ENCODE assay signal across 9 mouse cellular contexts in the genomic region with DNA sequence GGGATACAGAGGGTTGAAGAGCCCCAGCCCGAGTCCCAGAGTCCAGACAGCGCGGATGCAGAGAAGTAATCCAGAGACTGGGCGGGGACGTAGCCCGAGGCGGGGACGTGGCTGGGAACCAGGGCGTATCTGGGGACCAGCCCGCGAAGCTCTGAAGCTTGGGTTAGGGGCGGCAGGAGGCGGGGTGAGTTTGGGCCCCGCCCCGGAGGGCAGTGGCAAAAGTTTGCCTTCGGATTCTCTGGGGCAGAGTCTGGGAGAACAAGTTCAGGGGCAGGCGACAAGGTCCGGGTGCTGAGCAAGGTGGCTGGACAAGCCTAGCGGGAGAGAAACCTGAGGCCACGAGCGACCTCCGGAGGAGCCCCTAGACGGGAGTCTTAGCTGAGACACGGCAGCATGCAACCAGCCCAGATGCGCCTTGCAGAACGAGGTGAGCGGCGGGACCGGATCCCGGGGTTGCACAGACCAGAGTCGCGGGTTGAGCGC. TPM values are rescaled to one million over a fixed set of nuclear protein-coding genes. Genes with fewer than 3 reads are reported as not detected.
A peak's percentile ranks its signal among the peaks of the same experiment; 100 is the strongest.
DNase-seq lines count a peak whose midpoint lies in the region; ATAC-seq and TF ChIP-seq lines count a peak whose summit lies in the region.
"Had no signal": no experiment of that assay in that cellular context is flagged by ENCODE, and none has a peak within 500 bp of the region (broad histone marks: within the 10 kb centered on the region; RNA-seq: fewer than 3 reads in every experiment).

A gene (plus strand): TSS at position 121 of the 483 bp plus-strand sequence.

- under 1% methylated on average over 33 of the region's 33 CpGs for WGBS in lung, embryonic 14.5 days
- WGBS in olfactory bulb, adult 2 months: 3% methylated on average over 33 of the region's 33 CpGs

- no peaks in the 10 kb centered on the region for H3K9me3 ChIP-seq in lung, embryonic 14.5 days (ENCODE audit: low read depth, low read length)

- no peak for TF ChIP-seq POLR2A in olfactory bulb, adult 2 months (IDR thresholded peaks at IDR 0.05; ENCODE audit: insufficient read depth, low read depth, low read length)

- peaks cover 5% of the 10 kb centered on the region; the same call in 1 of the 2 replicates for H3K36me3 ChIP-seq in lung, embryonic 14.5 days (ENCODE audit: insufficient read depth)

- ATAC-seq in lung, embryonic 14.5 days (ENCODE audit: insufficient read depth): peak; percentile 92

- peak within 1 kb of the TSS; percentile 64 for H3K4me3 ChIP-seq in lung, embryonic 14.5 days (ENCODE audit: low read depth, low read length)
- peak within 1 kb of the TSS; percentile 34 for H3K4me3 ChIP-seq in olfactory bulb, adult 2 months (ENCODE audit: insufficient read depth, low read depth, low read length)
- H3K4me3 ChIP-seq: erythroblast, embryonic 14.5 days had no signal

- peak; percentile 82 for DNase-seq in R1 (ENCODE audit: low read depth, low spot score)
- peak; percentile 93 for DNase-seq in embryo, embryonic 11 days
- peak; percentile 82 to 89 for DNase-seq in heart, adult 18-20 months
- peak; percentile 37 for DNase-seq in kidney, adult 11 months
- DNase-seq in lung, embryonic 14.5 days: peak; percentile 96
- DNase-seq in T-cell, adult 2 months (ENCODE audit: low spot score): no peak
- DNase-seq in left cerebral cortex, adult 11 months (ENCODE audit: low spot score): no peak

- H3K4me1 ChIP-seq in lung, embryonic 14.5 days (ENCODE audit: insufficient read depth): peaks cover 12% of the 10 kb centered on the region; the same call in 1 of the 2 replicates
- peaks cover 23% of the 10 kb centered on the region for H3K4me1 ChIP-seq in olfactory bulb, adult 2 months (ENCODE audit: control insufficient read depth, insufficient read depth, low read length)

- no peaks in the 10 kb centered on the region for H3K27me3 ChIP-seq in lung, embryonic 14.5 days (ENCODE audit: insufficient read depth, low read length)

- peak within 1 kb of the TSS; percentile 83 for H3K27ac ChIP-seq in lung, embryonic 14.5 days (ENCODE audit: low read depth)
- no peak within 1 kb of the TSS for H3K27ac ChIP-seq in olfactory bulb, adult 2 months (ENCODE audit: insufficient read depth, low read depth, low read length)

- no peak for TF ChIP-seq CTCF in lung, embryonic 14.5 days (IDR thresholded peaks at IDR 0.05; ENCODE audit: low read depth)
- no peak for TF ChIP-seq CTCF in olfactory bulb, adult 2 months (IDR thresholded peaks at IDR 0.05; ENCODE audit: insufficient read depth, low read depth, low read length)

- peak within 1 kb of the TSS; percentile 68 for H3K4me2 ChIP-seq in lung, embryonic 14.5 days

- peak within 1 kb of the TSS; percentile 82 for H3K9ac ChIP-seq in lung, embryonic 14.5 days

RNA-seq across cellular contexts. Expression of the gene that starts here (rescaled TPM):
- total RNA-seq in heart, adult 18-20 months (2021): 10 to 100 TPM; 11.5 to 12.7 TPM
- 128 and 132 TPM in 2 replicates for polyA plus RNA-seq in lung, embryonic 14.5 days (2014; fragmentation: Nextera tagmentation; extraction: Ambion mirVana)
- polyA plus RNA-seq in olfactory bulb, adult 2 months (2012; ENCODE audit: insufficient read depth, insufficient read length, low replicate concordance, missing spikeins): not detected in 2 replicates

Comparison
In these comparisons a context has a peak if more than half of its experiments do, and no peak if none do; other contexts are left out.
1. RNA of the gene that starts here (polyA plus RNA-seq): 128 to 132 TPM in lung, embryonic 14.5 days; not detected in olfactory bulb, adult 2 months; every median in the first group is over 100 times any median in the second.
2. DNase-seq: peak in R1 (single experiment), embryo, embryonic 11 days (single experiment), heart, adult 18-20 months (2 of 2), kidney, adult 11 months (single experiment) and lung, embryonic 14.5 days (single experiment); none in T-cell, adult 2 months (single experiment) and left cerebral cortex, adult 11 months (single experiment).